Mouse (Mus musculus) heart, embryonic 15.5 days (tissue): ENCODE results near the gene Stk25. TPM values are rescaled to one million over a fixed set of nuclear protein-coding genes. Genes with fewer than 3 reads are reported as not detected.
"Not testable (repeated sequence)": the region's sequence is repeated elsewhere in the genome, so short reads cannot be mapped to it uniquely, and the experiment has no call there.

Experiments used
- ATAC-seq: fragments of 200-750 bp; cut with Nextera tagmentation; replicated peaks from 2 replicates; pipeline ENCODE4 v1.8.0; 2017; ENCODE audit warnings: low read depth, moderate TSS enrichment; ENCODE audit not compliant: insufficient number of reproducible peaks, insufficient read depth, low FRiP score
- H3K27ac ChIP-seq: fragments of 300-500 bp; sonication (generic); 2 replicates; pipeline ENCODE4 v1.5.1; 2015; ENCODE audit warnings: mild to moderate bottlenecking, inconsistent platforms
- H3K27me3 ChIP-seq: fragments of 300-500 bp; sonication (generic); 2 replicates; pipeline ENCODE4 v1.6.1; 2015; ENCODE audit warnings: inconsistent platforms
- H3K36me3 ChIP-seq: fragments of 300-500 bp; sonication (generic); 2 replicates; pipeline ENCODE4 v1.6.1; 2015; ENCODE audit warnings: mild to moderate bottlenecking, inconsistent platforms
- H3K4me1 ChIP-seq: fragments of 300-500 bp; sonication (generic); replicated peaks from 2 replicates; pipeline ENCODE4 v1.6.1; 2015; ENCODE audit warnings: inconsistent platforms
- H3K4me2 ChIP-seq: fragments of 300-500 bp; sonication (generic); 2 replicates; pipeline ENCODE4 v1.6.1; 2015; ENCODE audit warnings: inconsistent platforms, mild to moderate bottlenecking, moderate library complexity
- H3K4me3 ChIP-seq: fragments of 300-500 bp; sonication (generic); 2 replicates; pipeline ENCODE4 v1.5.1; 2015; ENCODE audit warnings: mild to moderate bottlenecking, inconsistent platforms
- H3K9ac ChIP-seq: fragments of 300-500 bp; sonication (generic); 2 replicates; pipeline ENCODE4 v1.6.1; 2015; ENCODE audit warnings: mild to moderate bottlenecking, inconsistent platforms
- H3K9me3 ChIP-seq: fragments of 300-500 bp; sonication (generic); replicated peaks from 2 replicates; pipeline ENCODE4 v1.6.1; 2016; ENCODE audit warnings: inconsistent platforms
- WGBS: fragments of 180-500 bp; shearing (Covaris S2); methylation state at CpG from one replicate; pipeline ENCODE4 v1.1.7; 2015; ENCODE audit warnings: mixed read lengths; 5-methylcytosine and 5-hydroxymethylcytosine counted together
- polyA plus RNA-seq: library from polyadenylated mRNA; unstranded; fragments of >200 nt; fragmentation: Nextera tagmentation; extraction: Ambion mirVana; gene quantifications from 2 replicates; pipeline ENCODE4 v1.2.1, GENCODE M21; 2015

The Stk25 gene
- 124 and 153 TPM in 2 replicates for polyA plus RNA-seq

GRCm38 (mm10) chr1:93658559-93658958 is at the start of gene Stk25:
Gene Stk25, minus strand, starts transcription at chr1:93658659.
- not testable (repeated sequence) for H3K27me3 ChIP-seq, H3K27ac ChIP-seq, H3K9me3 ChIP-seq, H3K4me1 ChIP-seq, ATAC-seq, H3K4me3 ChIP-seq, H3K9ac ChIP-seq, H3K4me2 ChIP-seq, H3K36me3 ChIP-seq

GRCm38 (mm10) chr1:93705389-93705788 is 46.9 kb upstream of the Stk25 start:
- ATAC-seq: no peak
- Histone ChIP-seq H3K9me3 (no peaks in the 10 kb centered on the region), H3K9ac (no peak overlapping the region), H3K36me3 (0 out of 2 replicates have a peak, but pooled peaks cover 24% of the 10 kb centered on the region), H3K4me1 (no peaks in the 10 kb centered on the region), H3K27me3 (no peaks in the 10 kb centered on the region), H3K27ac (no peak overlapping the region), H3K4me3 (no peak overlapping the region), H3K4me2 (no peak overlapping the region)
- WGBS: 75% methylated on average over 3 of the region's 3 CpGs

- H3K9ac ChIP-seq: no peak overlapping the region
- H3K4me1 ChIP-seq: no peaks in the 10 kb centered on the region
- H3K27me3 ChIP-seq: no peaks in the 10 kb centered on the region
- H3K9me3 ChIP-seq: no peaks in the 10 kb centered on the region
- H3K36me3 ChIP-seq: 0 out of 2 replicates have a peak, but pooled peaks cover 24% of the 10 kb centered on the region
- no peak for ATAC-seq
- WGBS: 85% methylated on average over 9 of the region's 9 CpGs
- H3K27ac ChIP-seq: no peak overlapping the region
- H3K4me2 ChIP-seq: no peak overlapping the region
- no peak overlapping the region for H3K4me3 ChIP-seq
Measured at GRCm38 (mm10) chr1:93704341-93704740, 45.9 kb upstream of the Stk25 start.

- no peak overlapping the region for H3K27ac ChIP-seq
- WGBS: 82% methylated on average over 10 of the region's 10 CpGs
- no peaks in the 10 kb centered on the region for H3K4me1 ChIP-seq
- H3K4me3 ChIP-seq: no peak overlapping the region
- no peak for ATAC-seq
- H3K36me3 ChIP-seq: 0 out of 2 replicates have a peak, but pooled peaks cover 24% of the 10 kb centered on the region
- no peaks in the 10 kb centered on the region for H3K27me3 ChIP-seq
- no peak overlapping the region for H3K4me2 ChIP-seq
- no peaks in the 10 kb centered on the region for H3K9me3 ChIP-seq
- no peak overlapping the region for H3K9ac ChIP-seq
Measured at GRCm38 (mm10) chr1:93703472-93704048, 45.1 kb upstream of the Stk25 start.

- Histone ChIP-seq H3K4me3 (no peak overlapping the region), H3K4me2 (no peak overlapping the region), H3K9ac (no peak overlapping the region), H3K4me1 (peaks cover 8% of the 10 kb centered on the region), H3K27ac (no peak overlapping the region), H3K27me3 (no peaks in the 10 kb centered on the region), H3K36me3 (0 out of 2 replicates have a peak, but pooled peaks cover 20% of the 10 kb centered on the region), H3K9me3 (no peaks in the 10 kb centered on the region)
- no peak for ATAC-seq
- 45% methylated on average over 1 of the region's 1 CpGs for WGBS
Measured at GRCm38 (mm10) chr1:93702106-93702505, 43.6 kb upstream of the Stk25 start.

- H3K36me3 ChIP-seq: 0 out of 2 replicates have a peak, but pooled peaks cover 7% of the 10 kb centered on the region
- peaks cover 28% of the 10 kb centered on the region for H3K4me1 ChIP-seq
- WGBS: 68% methylated on average over 4 of the region's 4 CpGs
- H3K9ac ChIP-seq: no peak overlapping the region
- H3K27ac ChIP-seq: no peak overlapping the region
- no peaks in the 10 kb centered on the region for H3K9me3 ChIP-seq
- H3K27me3 ChIP-seq: no peaks in the 10 kb centered on the region
- ATAC-seq: no peak
- no peak overlapping the region for H3K4me2 ChIP-seq
- H3K4me3 ChIP-seq: no peak overlapping the region
Measured at GRCm38 (mm10) chr1:93699159-93699558, 40.7 kb upstream of the Stk25 start.

GRCm38 (mm10) chr1:93697317-93697716 is 38.9 kb upstream of the Stk25 start:
- no peak overlapping the region for H3K9ac ChIP-seq
- ATAC-seq: 0 out of 2 replicates have a peak, but pooled peaks have one; percentile 29
- H3K4me1 ChIP-seq: peaks cover 28% of the 10 kb centered on the region
- H3K27ac ChIP-seq: peak overlapping the region; percentile 35
- H3K4me3 ChIP-seq: no peak overlapping the region
- no peaks in the 10 kb centered on the region for H3K36me3 ChIP-seq
- no peaks in the 10 kb centered on the region for H3K27me3 ChIP-seq
- H3K4me2 ChIP-seq: no peak overlapping the region
- no peaks in the 10 kb centered on the region for H3K9me3 ChIP-seq
- WGBS: 41% methylated on average over 3 of the region's 3 CpGs

- Histone ChIP-seq H3K27ac (peak overlapping the region; percentile 72), H3K4me2 (no peak overlapping the region), H3K4me3 (no peak overlapping the region), H3K9ac (no peak overlapping the region), H3K27me3 (no peaks in the 10 kb centered on the region), H3K36me3 (no peaks in the 10 kb centered on the region), H3K9me3 (no peaks in the 10 kb centered on the region), H3K4me1 (peaks cover 28% of the 10 kb centered on the region)
- WGBS: 25% methylated on average over 6 of the region's 6 CpGs
- ATAC-seq: no peak; the same call in 1 of the 2 replicates
Measured at GRCm38 (mm10) chr1:93694966-93695365, 36.5 kb upstream of the Stk25 start.

- Histone ChIP-seq H3K9me3 (no peaks in the 10 kb centered on the region), H3K4me3 (no peak overlapping the region), H3K36me3 (no peaks in the 10 kb centered on the region; the same call in 1 of the 2 replicates), H3K9ac (no peak overlapping the region), H3K4me2 (no peak overlapping the region), H3K27me3 (no peaks in the 10 kb centered on the region), H3K27ac (no peak overlapping the region), H3K4me1 (peaks cover 29% of the 10 kb centered on the region)
- 94% methylated on average over 10 of the region's 10 CpGs for WGBS
- no peak for ATAC-seq
Measured at GRCm38 (mm10) chr1:93693943-93694342, 35.5 kb upstream of the Stk25 start.

- H3K4me1 ChIP-seq: peaks cover 33% of the 10 kb centered on the region
- H3K4me2 ChIP-seq: no peak overlapping the region
- H3K27ac ChIP-seq: no peak overlapping the region
- ATAC-seq: no peak
- H3K9ac ChIP-seq: no peak overlapping the region
- 86% methylated on average over 3 of the region's 3 CpGs for WGBS
- H3K9me3 ChIP-seq: no peaks in the 10 kb centered on the region
- no peak overlapping the region for H3K4me3 ChIP-seq
- no peaks in the 10 kb centered on the region; the same call in 1 of the 2 replicates for H3K36me3 ChIP-seq
- no peaks in the 10 kb centered on the region for H3K27me3 ChIP-seq
Measured at GRCm38 (mm10) chr1:93693502-93693901, 35.0 kb upstream of the Stk25 start.

- no peaks in the 10 kb centered on the region for H3K27me3 ChIP-seq
- no peaks in the 10 kb centered on the region; the same call in 1 of the 2 replicates for H3K36me3 ChIP-seq
- no peak overlapping the region for H3K27ac ChIP-seq
- H3K9ac ChIP-seq: no peak overlapping the region
- WGBS: 84% methylated on average over 9 of the region's 9 CpGs
- peaks cover 39% of the 10 kb centered on the region for H3K4me1 ChIP-seq
- H3K9me3 ChIP-seq: no peaks in the 10 kb centered on the region
- ATAC-seq: no peak
- H3K4me3 ChIP-seq: no peak overlapping the region
- H3K4me2 ChIP-seq: no peak overlapping the region
Measured at GRCm38 (mm10) chr1:93692773-93693172, 34.3 kb upstream of the Stk25 start.

GRCm38 (mm10) chr1:93691786-93692357 is 33.4 kb upstream of the Stk25 start:
- Histone ChIP-seq H3K4me3 (no peak overlapping the region), H3K4me2 (no peak overlapping the region), H3K9ac (no peak overlapping the region), H3K9me3 (no peaks in the 10 kb centered on the region), H3K4me1 (peaks cover 37% of the 10 kb centered on the region), H3K27me3 (no peaks in the 10 kb centered on the region), H3K36me3 (no peaks in the 10 kb centered on the region; the same call in 1 of the 2 replicates), H3K27ac (no peak overlapping the region)
- 78% methylated on average over 10 of the region's 10 CpGs for WGBS
- no peak for ATAC-seq
